Mouse (Mus musculus) left cerebral cortex, postnatal 10 days (tissue): ENCODE data around the gene Pde5a. TPM values are rescaled to one million over a fixed set of nuclear protein-coding genes. Genes with fewer than 3 reads are reported as not detected.

ENCODE experiments used
- DNase-seq, 2 experiments: peaks; one replicate each; pipeline ENCODE4 v3.0.0; 2021 to 2022; ENCODE audit warnings: low spot score in 2 of 2, mixed read lengths in 1 of 2; ENCODE audit errors: extremely low spot score in 1 of 2
- intact Hi-C: fragments of 180-260 bp; cut with DNase I; formaldehyde crosslinking; loops from one replicate; pipeline ENCODE4 v1.15.1; 2025
- total RNA-seq, 2 experiments: library from RNA; stranded (reverse); gene quantifications; 2 replicates each; pipeline ENCODE4 v1.2.3; 2021

The Pde5a gene
- total RNA-seq, 2 experiments from 2014 or later, result 8.9 to 14.3 TPM

- no peak for DNase-seq
- intact Hi-C loops, result no loop called here
Observed at GRCm38 (mm10) chr3:122747921-122748700, 19.4 kb downstream of the Pde5a start.

- intact Hi-C loops, result no loop called here
- DNase-seq, result no peak
Observed at GRCm38 (mm10) chr3:122763240-122763761, 34.6 kb downstream of the Pde5a start.

- intact Hi-C loops, result no loop called here
- no peak for DNase-seq
Observed at GRCm38 (mm10) chr3:122763768-122764167, 35.0 kb downstream of the Pde5a start.

- no peak for DNase-seq
- intact Hi-C loops, result no loop called here
Observed at GRCm38 (mm10) chr3:122766930-122767329, 38.2 kb downstream of the Pde5a start.

- intact Hi-C loops, result no loop called here
Observed at GRCm38 (mm10) chr3:122767841-122768240, 39.1 kb downstream of the Pde5a start.

GRCm38 (mm10) chr3:122781417-122781816 lies 52.7 kb downstream of the Pde5a start:
- DNase-seq, result no peak
- intact Hi-C loops, result no loop called here

More at GRCm38 (mm10) chr3:122767841-122768240, 39.1 kb downstream of the Pde5a start:
- no peak for DNase-seq

- intact Hi-C loops, result loop anchor here (1.0 kb wide), 1 partner anchor 136 kb away; no protein-coding TSS in a partner anchor
- no peak for DNase-seq
Observed at GRCm38 (mm10) chr3:122784245-122784644, 55.5 kb downstream of the Pde5a start.

- DNase-seq, result peak; percentile 48 to 50
- intact Hi-C loops, result no loop called here
Observed at GRCm38 (mm10) chr3:122788314-122788713, 59.6 kb downstream of the Pde5a start.

- intact Hi-C loops, result no loop called here
- no peak for DNase-seq
Observed at GRCm38 (mm10) chr3:122789544-122789943, 60.8 kb downstream of the Pde5a start.

- no peak for DNase-seq
- intact Hi-C loops, result loop anchor here (5.0 kb wide), 1 partner anchor 102 kb away; no protein-coding TSS in a partner anchor
Observed at GRCm38 (mm10) chr3:122800050-122800449, 71.3 kb downstream of the Pde5a start.

- no peak for DNase-seq
Observed at GRCm38 (mm10) chr3:122800553-122801435, 72.0 kb downstream of the Pde5a start.

GRCm38 (mm10) chr3:122801436-122802221 lies 72.9 kb downstream of the Pde5a start:
- no peak for DNase-seq
- intact Hi-C loops, result loop anchor here (5.0 kb wide), 1 partner anchor 101 kb away; no protein-coding TSS in a partner anchor

More at GRCm38 (mm10) chr3:122800553-122801435, 72.0 kb downstream of the Pde5a start:
- intact Hi-C loops, result loop anchor here (5.0 kb wide), 1 partner anchor 102 kb away; no protein-coding TSS in a partner anchor

- intact Hi-C loops, result no loop called here
- DNase-seq, result no peak
Observed at GRCm38 (mm10) chr3:122807313-122807712, 78.6 kb downstream of the Pde5a start.

GRCm38 (mm10) chr3:122810090-122810863 lies 81.5 kb downstream of the Pde5a start:
- no peak for DNase-seq
- intact Hi-C loops, result no loop called here

- DNase-seq, result no peak
- intact Hi-C loops, result no loop called here
Observed at GRCm38 (mm10) chr3:122810986-122811385, 82.2 kb downstream of the Pde5a start.

GRCm38 (mm10) chr3:122814531-122814930 lies 85.8 kb downstream of the Pde5a start:
- intact Hi-C loops, result no loop called here
- peak in 1 of 2 experiments; percentile 30 for DNase-seq

- DNase-seq, result no peak
- intact Hi-C loops, result no loop called here
Observed at GRCm38 (mm10) chr3:122818282-122818681, 89.5 kb downstream of the Pde5a start.

- no peak for DNase-seq
- intact Hi-C loops, result no loop called here
Observed at GRCm38 (mm10) chr3:122820700-122821099, 92.0 kb downstream of the Pde5a start.
